Mouse (Mus musculus) MEL (cell line): ENCODE results near the gene Cpm.

Experiments
- CHD1 ChIP-seq: IDR thresholded peaks from 2 replicates; pipeline ENCODE4 v1.6.1; 2012; ENCODE audit warnings: low read depth, mild to moderate bottlenecking, inconsistent platforms, low read length, improper control_type of control experiment
- CTCF ChIP-seq, 3 experiments: IDR thresholded peaks in 2 of 3; conservative IDR thresholded peaks in 1 of 3; 2 replicates each; pipeline ENCODE4 v1.5.1; 2011 to 2012; ENCODE audit warnings: low read length in 3 of 3, low read depth in 2 of 3, mild to moderate bottlenecking in 2 of 3, improper control_type of control experiment in 1 of 3, inconsistent platforms in 1 of 3, mixed read lengths in 1 of 3, moderate library complexity in 1 of 3; ENCODE audit not compliant: control insufficient read depth in 1 of 3, insufficient read depth in 1 of 3, poor library complexity in 1 of 3, severe bottlenecking in 1 of 3
- POLR2A ChIP-seq, 2 experiments: IDR thresholded peaks; 2 replicates each; pipeline ENCODE4 v1.6.1; 2011 to 2012; ENCODE audit warnings: low read length in 2 of 2, mild to moderate bottlenecking in 2 of 2, control low read depth in 1 of 2, improper control_type of control experiment in 1 of 2, low read depth in 1 of 2, moderate library complexity in 1 of 2; ENCODE audit not compliant: control insufficient read depth in 1 of 2, insufficient read depth in 1 of 2, poor library complexity in 1 of 2
- TAL1 ChIP-seq: IDR thresholded peaks from 2 replicates; pipeline ENCODE4 v1.6.1; 2012; ENCODE audit warnings: mild to moderate bottlenecking, inconsistent platforms, low read length, moderate library complexity, mixed read lengths
- ZC3H11A ChIP-seq: IDR thresholded peaks from 2 replicates; pipeline ENCODE4 v1.6.1; 2012; ENCODE audit warnings: low read depth, mild to moderate bottlenecking, inconsistent platforms, low read length, improper control_type of control experiment

GRCm38 (mm10) chr10:117653779-117654173, 24.5 kb downstream of the Cpm start:
- no peak for TF ChIP-seq POLR2A (IDR thresholded peaks at IDR 0.05; ENCODE audit: control insufficient read depth in 1 of 2, insufficient read depth in 1 of 2, low read depth in 1 of 2, low read length in 2 of 2, poor library complexity in 1 of 2)
- TF ChIP-seq CTCF (IDR thresholded peaks at IDR 0.05 in 2 of 3, conservative IDR thresholded peaks at IDR 0.05 in 1 of 3; ENCODE audit: control insufficient read depth in 1 of 3, insufficient read depth in 1 of 3, low read depth in 2 of 3, low read length in 3 of 3, poor library complexity in 1 of 3, severe bottlenecking in 1 of 3): no peak
- TF ChIP-seq TAL1: no peak
- TF ChIP-seq CHD1: no peak
- TF ChIP-seq ZC3H11A: no peak
